Comparison of ENCODE assay signal across 18 mouse cellular contexts in genomic region chr12:51190186-51190585, GRCm38 (mm10).
"Had no signal": no experiment of that assay in that cellular context is flagged by ENCODE, and none has a peak within 500 bp of the region (broad histone marks: within the 10 kb centered on the region; RNA-seq: fewer than 3 reads in every experiment).

No protein-coding gene starts in this region.

- H3K4me2 ChIP-seq: limb, embryonic 13.5 days; liver, embryonic 11.5 days; liver, embryonic 15.5 days; neural tube, embryonic 15.5 days had no signal

- H3K4me3 ChIP-seq: limb, embryonic 13.5 days; liver, embryonic 15.5 days; myocyte; neural tube, embryonic 15.5 days had no signal

- DNase-seq: kidney, adult 18-20 months; kidney, postnatal 10 days; layer of hippocampus, adult 9-11 months; layer of hippocampus, postnatal 36 days; left cerebral cortex, postnatal 4 days; lung, adult 2 months; lung, postnatal 36 days; right cerebral cortex, postnatal 4 days; spleen, adult 18-20 months; thymus, adult 18-20 months; thymus, postnatal 14 days had no signal

- ATAC-seq: lung, postnatal 0 days; midbrain, embryonic 16.5 days had no signal

- H3K9me3 ChIP-seq: limb, embryonic 13.5 days; liver, embryonic 15.5 days; neural tube, embryonic 15.5 days had no signal

- H3K36me3 ChIP-seq: limb, embryonic 13.5 days; liver, embryonic 15.5 days; neural tube, embryonic 15.5 days had no signal

- H3K27me3 ChIP-seq: limb, embryonic 13.5 days; liver, embryonic 15.5 days; neural tube, embryonic 15.5 days had no signal

- H3K27ac ChIP-seq: limb, embryonic 13.5 days; liver, embryonic 15.5 days; neural tube, embryonic 15.5 days had no signal

- H3K9ac ChIP-seq: limb, embryonic 13.5 days; liver, embryonic 15.5 days; neural tube, embryonic 15.5 days had no signal

- H3K4me1 ChIP-seq: limb, embryonic 13.5 days; liver, embryonic 15.5 days; neural tube, embryonic 15.5 days had no signal
